13 mouse cellular contexts compared by ENCODE assay signal in genomic region chr12:56519071-56519737, GRCm38 (mm10). TPM values are rescaled to one million over a fixed set of nuclear protein-coding genes. Genes with fewer than 3 reads are reported as not detected.
DNase-seq lines count a peak whose midpoint lies in the region; ATAC-seq and TF ChIP-seq lines count a peak whose summit lies in the region.
"Had no signal": no experiment of that assay in that cellular context is flagged by ENCODE, and none has a peak within 500 bp of the region (broad histone marks: within the 10 kb centered on the region; RNA-seq: fewer than 3 reads in every experiment).

No protein-coding gene starts in this region.

- no peaks in the 10 kb centered on the region for H3K9me3 ChIP-seq in kidney, embryonic 15.5 days (replicated peaks)
- no peaks in the 10 kb centered on the region for H3K9me3 ChIP-seq in embryonic facial prominence, embryonic 10.5 days
- H3K9me3 ChIP-seq in embryonic facial prominence, embryonic 14.5 days (ENCODE audit: control insufficient read depth, low read length) = no peaks in the 10 kb centered on the region
- H3K9me3 ChIP-seq in limb, embryonic 14.5 days (ENCODE audit: control insufficient read depth, low read length) = no peaks in the 10 kb centered on the region
- H3K9me3 ChIP-seq: liver, embryonic 13.5 days had no signal

- 21% methylated on average over 13 of the region's 13 CpGs for WGBS in kidney, embryonic 15.5 days
- 24% methylated on average over 13 of the region's 13 CpGs for WGBS in kidney, adult 2 months
- WGBS in embryonic facial prominence, embryonic 10.5 days = 18% methylated on average over 13 of the region's 13 CpGs
- WGBS in embryonic facial prominence, embryonic 14.5 days = 19% methylated on average over 13 of the region's 13 CpGs
- WGBS in limb, embryonic 14.5 days = 19% methylated on average over 13 of the region's 13 CpGs

- peaks cover 88% of the 10 kb centered on the region for H3K27me3 ChIP-seq in kidney, embryonic 15.5 days
- peaks cover 12% of the 10 kb centered on the region for H3K27me3 ChIP-seq in kidney, adult 2 months (replicated peaks; ENCODE audit: control insufficient read depth, insufficient read depth, low read length)
- peaks cover 99% of the 10 kb centered on the region for H3K27me3 ChIP-seq in embryonic facial prominence, embryonic 10.5 days (replicated peaks; ENCODE audit: low read depth, poor library complexity, severe bottlenecking)
- H3K27me3 ChIP-seq in embryonic facial prominence, embryonic 14.5 days (replicated peaks; ENCODE audit: control insufficient read depth, insufficient read depth, low read length) = peaks cover 85% of the 10 kb centered on the region
- peaks cover 72% of the 10 kb centered on the region for H3K27me3 ChIP-seq in limb, embryonic 14.5 days (ENCODE audit: control insufficient read depth, insufficient read depth, low read length)

- no peak for TF ChIP-seq CTCF in kidney, adult 2 months (conservative IDR thresholded peaks at IDR 0.05; ENCODE audit: insufficient read depth, insufficient read length, low read depth, low read length)
- no peak for TF ChIP-seq CTCF in layer of hippocampus, adult 2 months (conservative IDR thresholded peaks at IDR 0.05)

- no peak for TF ChIP-seq POLR2A in kidney, adult 2 months (IDR thresholded peaks at IDR 0.05; ENCODE audit: low read depth, low read length)
- TF ChIP-seq POLR2A in limb, embryonic 14.5 days (IDR thresholded peaks at IDR 0.05; ENCODE audit: borderline replicate concordance, extremely low read depth, insufficient read depth, insufficient read length) = no peak

- peak overlapping the region; percentile 15; the same call in 1 of the 2 replicates for H3K4me3 ChIP-seq in kidney, embryonic 15.5 days (replicated peaks)
- no peak overlapping the region for H3K4me3 ChIP-seq in kidney, adult 2 months (ENCODE audit: insufficient read depth, low read depth, low read length)
- peak overlapping the region; percentile 50 for H3K4me3 ChIP-seq in embryonic facial prominence, embryonic 10.5 days
- 0 out of 2 replicates have a peak overlapping the region, but pooled peaks have one; percentile 14 for H3K4me3 ChIP-seq in embryonic facial prominence, embryonic 14.5 days (ENCODE audit: low read depth, low read length)
- H3K4me3 ChIP-seq in limb, embryonic 14.5 days (replicated peaks; ENCODE audit: low read length) = no peak overlapping the region
- no peak overlapping the region for H3K4me3 ChIP-seq in layer of hippocampus, adult 2 months
- H3K4me3 ChIP-seq: liver, embryonic 13.5 days had no signal

- DNase-seq in kidney, adult 2 months = no peak
- DNase-seq in embryonic facial prominence, embryonic 10.5 days (ENCODE audit: low spot score) = no peak
- DNase-seq in embryonic facial prominence, embryonic 14.5 days (ENCODE audit: low spot score) = no peak
- DNase-seq in limb, embryonic 14.5 days (ENCODE audit: low spot score) = no peak
- no peak for DNase-seq in layer of hippocampus, adult 2 months (ENCODE audit: low spot score in 2 of 2)
- DNase-seq in adrenal gland, postnatal 4 days (ENCODE audit: low spot score in 2 of 2) = no peak
- DNase-seq: cerebellum, postnatal 10 days; kidney, adult 18-20 months; layer of hippocampus, postnatal 36 days; liver, embryonic 13.5 days had no signal

- H3K9ac ChIP-seq in kidney, embryonic 15.5 days = no peak overlapping the region
- H3K9ac ChIP-seq in embryonic facial prominence, embryonic 14.5 days (ENCODE audit: low read depth, low read length) = no peak overlapping the region
- no peak overlapping the region for H3K9ac ChIP-seq in limb, embryonic 14.5 days (ENCODE audit: low read depth, low read length, severe bottlenecking)
- H3K9ac ChIP-seq: liver, embryonic 13.5 days had no signal

- peak overlapping the region; percentile 30 for H3K4me2 ChIP-seq in kidney, embryonic 15.5 days
- H3K4me2 ChIP-seq in embryonic facial prominence, embryonic 14.5 days (ENCODE audit: low read depth, low read length) = no peak overlapping the region
- 0 out of 2 replicates have a peak overlapping the region, but pooled peaks have one; percentile 17 for H3K4me2 ChIP-seq in limb, embryonic 14.5 days (replicated peaks; ENCODE audit: low read depth, low read length, severe bottlenecking)
- H3K4me2 ChIP-seq: liver, embryonic 13.5 days had no signal

- H3K36me3 ChIP-seq in kidney, embryonic 15.5 days = no peaks in the 10 kb centered on the region
- no peaks in the 10 kb centered on the region for H3K36me3 ChIP-seq in kidney, adult 2 months (ENCODE audit: control insufficient read depth, insufficient read depth, low read length)
- no peaks in the 10 kb centered on the region for H3K36me3 ChIP-seq in embryonic facial prominence, embryonic 10.5 days (replicated peaks)
- H3K36me3 ChIP-seq in embryonic facial prominence, embryonic 14.5 days (ENCODE audit: control insufficient read depth, insufficient read depth, low read length) = no peaks in the 10 kb centered on the region
- no peaks in the 10 kb centered on the region for H3K36me3 ChIP-seq in limb, embryonic 14.5 days (ENCODE audit: control insufficient read depth, insufficient read depth, low read length)
- H3K36me3 ChIP-seq: liver, embryonic 13.5 days had no signal

- ATAC-seq in kidney, embryonic 15.5 days (replicated peaks; ENCODE audit: low FRiP score) = no peak
- no peak for ATAC-seq in embryonic facial prominence, embryonic 14.5 days (ENCODE audit: low read depth)
- no peak for ATAC-seq in limb, embryonic 14.5 days (ENCODE audit: low FRiP score, low read depth)

- no peak overlapping the region for H3K27ac ChIP-seq in kidney, embryonic 15.5 days
- no peak overlapping the region for H3K27ac ChIP-seq in kidney, adult 2 months (ENCODE audit: insufficient read depth, low read depth, low read length)
- peak overlapping the region; percentile 70 for H3K27ac ChIP-seq in embryonic facial prominence, embryonic 10.5 days (replicated peaks)
- H3K27ac ChIP-seq in embryonic facial prominence, embryonic 14.5 days (replicated peaks; ENCODE audit: low read depth, low read length) = no peak overlapping the region
- H3K27ac ChIP-seq in limb, embryonic 14.5 days (replicated peaks; ENCODE audit: low read depth, low read length) = no peak overlapping the region
- H3K27ac ChIP-seq in layer of hippocampus, adult 2 months = no peak overlapping the region
- H3K27ac ChIP-seq: liver, embryonic 13.5 days; stomach, postnatal 0 days had no signal

- H3K4me1 ChIP-seq in kidney, embryonic 15.5 days = peaks cover 12% of the 10 kb centered on the region
- no peaks in the 10 kb centered on the region for H3K4me1 ChIP-seq in kidney, adult 2 months (ENCODE audit: control insufficient read depth, insufficient read depth, low read length)
- peaks cover 13% of the 10 kb centered on the region for H3K4me1 ChIP-seq in embryonic facial prominence, embryonic 10.5 days
- no peaks in the 10 kb centered on the region; the same call in 1 of the 2 replicates for H3K4me1 ChIP-seq in embryonic facial prominence, embryonic 14.5 days (ENCODE audit: control insufficient read depth, insufficient read depth, low read length)
- 0 out of 2 replicates have a peak, but pooled peaks cover 4% of the 10 kb centered on the region for H3K4me1 ChIP-seq in limb, embryonic 14.5 days (ENCODE audit: control insufficient read depth, insufficient read depth, low read length)
- H3K4me1 ChIP-seq: liver, embryonic 13.5 days had no signal

RNA-seq across cellular contexts. Expression of gene Nkx2-1, which starts 17.5 kb away (rescaled TPM):
- not detected in 2 replicates for polyA plus RNA-seq in kidney, embryonic 15.5 days (2015; fragmentation: Nextera tagmentation; extraction: Ambion mirVana)
- polyA plus RNA-seq in kidney, adult 2 months (2012; rRNA removed) = not detected in 2 replicates
- 4.4 and 9.0 TPM in 2 replicates for polyA plus RNA-seq in embryonic facial prominence, embryonic 10.5 days (2016; fragmentation: Nextera tagmentation; extraction: Ambion mirVana)
- 0.73 and 0.99 TPM in 2 replicates for polyA plus RNA-seq in embryonic facial prominence, embryonic 14.5 days (2014; fragmentation: Nextera tagmentation; extraction: Ambion mirVana)
- polyA plus RNA-seq in limb, embryonic 14.5 days (2012; rRNA removed) = 0.20 TPM in 1 of 2 replicates, not detected in the other
- not detected in 2 replicates for polyA plus RNA-seq in limb, embryonic 14.5 days (2014; fragmentation: Nextera tagmentation; extraction: Ambion mirVana)
- total RNA-seq in layer of hippocampus, adult 2 months (2021) = under 1 TPM; 0.52 to 0.54 TPM
- total RNA-seq in adrenal gland, postnatal 4 days (2021) = not detected
- total RNA-seq: heart, adult 8-10 months had no signal
- polyA plus RNA-seq: liver, embryonic 13.5 days; stomach, postnatal 0 days had no signal

Comparison
In these comparisons a context has a peak if more than half of its experiments do, and no peak if none do; other contexts are left out.
1. H3K4me3 ChIP-seq: peak in kidney, embryonic 15.5 days (single experiment), embryonic facial prominence, embryonic 10.5 days (single experiment) and embryonic facial prominence, embryonic 14.5 days (single experiment); none in kidney, adult 2 months (single experiment), limb, embryonic 14.5 days (single experiment) and layer of hippocampus, adult 2 months (single experiment).